Mouse (Mus musculus): ENCODE data around the gene Mog.
A peak's percentile ranks its signal among the peaks of the same experiment; 100 is the strongest.
"Not testable (repeated sequence)": the region's sequence is repeated elsewhere in the genome, so short reads cannot be mapped to it uniquely, and the experiment has no call there.

The Mog gene

GRCm38 (mm10) chr17:37044651-37045244 lies 21.6 kb upstream of the Mog start:
- no peak for DNase-seq

DNA sequence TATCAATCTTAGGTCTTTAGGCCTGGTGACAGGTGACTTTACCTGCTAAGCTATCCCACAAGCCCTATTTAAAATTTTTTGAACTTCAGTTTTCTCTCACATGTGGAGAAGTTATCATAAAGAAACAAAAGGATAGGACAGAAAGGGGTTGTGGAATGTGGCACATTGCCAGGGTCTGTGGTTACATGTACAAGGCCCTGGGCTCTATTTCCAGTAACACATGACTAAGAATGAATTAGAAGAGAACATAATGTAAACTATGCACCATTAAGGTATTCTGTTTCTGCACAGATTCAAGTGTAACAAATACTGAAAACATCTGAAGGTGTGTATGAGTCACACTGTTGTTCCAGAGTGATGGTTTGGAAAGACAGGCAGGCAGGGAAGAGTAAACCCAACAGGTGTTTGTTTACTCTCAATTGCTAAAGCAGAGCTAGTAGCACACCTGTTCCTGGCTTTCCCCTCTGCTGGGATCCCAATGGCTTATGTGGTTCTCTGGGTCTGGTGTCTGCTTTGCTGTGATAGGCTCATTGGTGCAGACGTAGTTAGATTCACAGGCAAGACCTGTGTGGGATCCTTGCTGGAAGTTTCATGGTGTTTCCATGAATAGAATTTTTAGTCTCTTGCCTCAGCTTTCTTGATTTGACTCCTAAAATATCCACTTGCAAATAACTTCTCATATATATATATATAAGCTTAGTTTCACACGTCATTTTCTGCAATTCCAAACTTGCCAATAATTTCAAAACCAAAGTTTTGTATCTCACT lies 16.1 kb upstream of the Mog start:
- no peak for DNase-seq

GRCm38 (mm10) chr17:37029162-37029561 lies 6.0 kb upstream of the Mog start:
- no peak for DNase-seq

DNA sequence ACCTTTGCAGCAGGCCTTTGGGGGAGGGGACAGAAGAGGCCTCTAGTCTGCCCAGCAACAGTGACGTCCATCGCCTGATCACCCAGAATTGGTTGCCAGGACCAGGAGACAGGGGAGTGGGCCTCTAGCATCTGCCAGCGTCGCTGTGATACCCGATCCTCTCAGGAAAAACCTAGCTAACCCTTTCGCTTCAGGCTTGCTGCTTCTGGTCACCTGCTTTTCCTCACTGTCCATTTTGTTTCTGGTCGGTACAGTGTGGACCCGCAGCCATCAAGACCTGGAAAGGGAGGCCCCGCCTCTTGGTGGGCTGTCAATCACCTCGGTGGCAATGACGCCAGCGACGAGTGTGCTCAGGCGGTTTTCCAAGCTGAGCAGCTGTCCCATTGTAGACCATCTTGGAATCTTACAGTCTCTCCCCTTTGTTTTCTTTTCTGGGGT lies 5.5 kb upstream of the Mog start:
- DNase-seq: peak; percentile 96

DNA sequence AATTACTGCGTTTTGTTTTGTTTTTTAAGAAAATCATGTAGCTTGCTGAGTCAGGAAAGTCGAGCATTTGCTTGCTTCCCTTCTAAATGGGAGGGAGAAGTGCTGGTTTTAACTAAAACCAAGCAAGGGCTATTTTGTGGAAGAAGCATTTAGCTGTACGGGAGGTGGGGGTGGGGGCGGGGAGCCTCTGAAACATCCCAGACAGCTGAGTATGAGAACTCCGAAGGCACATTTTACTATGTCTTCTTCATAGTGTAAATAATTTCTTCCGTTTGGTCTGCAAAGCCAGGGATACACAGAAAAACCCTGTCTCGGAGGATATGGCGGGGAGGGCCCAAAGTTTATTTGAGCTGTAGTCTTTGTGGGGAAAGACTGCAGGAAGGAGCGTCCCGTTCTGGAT lies 5.0 kb upstream of the Mog start:
- DNase-seq: no peak

GRCm38 (mm10) chr17:37027486-37027885 lies 4.3 kb upstream of the Mog start:
- no peak for DNase-seq

- DNase-seq: no peak
Observed at GRCm38 (mm10) chr17:37026425-37026824, 3.2 kb upstream of the Mog start.

DNA sequence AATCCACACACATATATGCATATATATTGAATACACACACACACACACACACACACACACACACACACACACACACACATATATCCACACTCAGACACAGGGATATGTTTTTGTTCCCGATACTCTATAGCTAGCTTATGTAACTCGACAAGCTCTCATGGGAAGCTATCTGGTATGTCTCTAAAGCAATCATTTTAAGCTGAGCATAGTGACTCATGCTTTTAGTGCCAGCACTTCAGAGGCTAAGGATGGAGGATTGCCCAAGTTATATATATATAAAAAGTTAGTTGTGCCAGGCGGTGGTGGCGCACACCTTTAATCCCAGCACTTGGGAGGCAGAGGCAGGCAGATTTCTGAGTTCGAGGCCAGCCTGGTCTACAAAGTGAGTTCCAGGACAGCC lies 4.0 kb downstream of the Mog start:
- DNase-seq: not testable (repeated sequence)

GRCm38 (mm10) chr17:37018328-37018727 lies 4.9 kb downstream of the Mog start:
- DNase-seq: no peak

GRCm38 (mm10) chr17:37016333-37016732 lies 6.9 kb downstream of the Mog start:
- no peak for DNase-seq

DNA sequence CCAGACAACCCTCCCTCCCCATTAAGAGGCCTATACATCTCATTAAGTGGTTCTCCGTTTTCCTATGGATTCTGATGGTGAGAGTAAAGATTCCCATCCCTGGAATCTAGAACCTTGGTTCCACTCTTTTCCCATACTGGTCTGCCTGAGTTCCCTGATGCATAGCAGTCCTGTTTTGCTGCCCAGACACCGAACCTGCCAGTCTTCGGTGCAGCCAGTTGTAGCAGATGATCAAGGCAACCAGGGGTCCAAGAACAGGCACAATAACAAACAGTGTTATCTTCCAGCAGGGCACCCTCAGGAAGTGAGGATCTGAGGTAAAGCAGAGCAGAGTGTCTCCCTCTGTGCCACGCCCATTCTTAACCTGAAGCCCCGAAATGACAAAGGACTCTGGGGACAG lies 11.1 kb downstream of the Mog start:
- DNase-seq: no peak

DNA sequence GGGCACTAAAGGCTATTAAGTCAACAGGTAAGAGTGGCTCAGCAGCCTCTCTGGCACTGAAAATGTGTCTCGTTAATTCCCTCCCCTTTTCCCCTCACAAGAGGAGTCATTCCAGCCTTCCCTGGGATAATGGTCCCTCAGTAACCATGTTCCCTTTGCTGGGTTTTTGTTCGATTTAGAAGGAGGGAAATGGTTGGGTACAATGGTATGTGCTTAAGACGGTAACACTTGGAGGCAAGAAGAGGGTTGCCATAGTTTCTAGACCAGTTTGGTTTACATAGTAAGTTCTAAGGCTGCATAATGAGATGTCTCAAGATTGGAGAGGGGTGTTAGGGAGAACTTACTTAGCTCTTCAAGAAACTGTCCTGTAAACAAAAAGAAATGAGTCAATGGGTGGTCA lies 11.5 kb downstream of the Mog start:
- no peak for DNase-seq

DNA sequence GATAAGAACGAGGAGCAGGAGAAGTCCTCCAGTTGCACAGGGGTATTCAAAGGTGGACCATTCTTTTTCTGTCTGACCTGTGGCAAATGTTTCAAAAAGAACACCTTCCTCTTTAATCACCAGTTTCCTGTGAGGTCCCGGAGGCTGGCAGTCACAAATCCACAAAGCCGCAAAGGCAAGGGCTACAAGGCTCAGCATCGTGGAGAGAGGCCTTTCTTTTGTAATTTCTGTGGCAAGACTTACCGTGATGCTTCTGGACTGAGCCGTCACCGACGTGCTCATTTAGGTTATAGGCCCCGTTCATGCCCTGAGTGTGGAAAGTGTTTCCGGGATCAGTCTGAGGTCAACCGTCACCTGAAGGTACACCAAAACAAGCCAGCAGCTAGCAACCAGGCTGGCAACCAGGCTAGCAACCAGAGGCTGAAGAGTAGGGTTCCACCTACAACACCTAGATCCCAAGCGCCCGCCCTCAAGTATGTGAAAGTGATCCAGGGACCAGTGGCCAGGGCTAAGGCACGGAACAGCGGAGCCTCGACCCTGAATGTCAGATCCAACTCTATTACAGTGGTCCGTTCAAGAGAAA lies 13.6 kb downstream of the Mog start:
- DNase-seq: no peak

- DNase-seq: no peak
Observed at GRCm38 (mm10) chr17:37008161-37008560, 15.0 kb downstream of the Mog start.

DNA sequence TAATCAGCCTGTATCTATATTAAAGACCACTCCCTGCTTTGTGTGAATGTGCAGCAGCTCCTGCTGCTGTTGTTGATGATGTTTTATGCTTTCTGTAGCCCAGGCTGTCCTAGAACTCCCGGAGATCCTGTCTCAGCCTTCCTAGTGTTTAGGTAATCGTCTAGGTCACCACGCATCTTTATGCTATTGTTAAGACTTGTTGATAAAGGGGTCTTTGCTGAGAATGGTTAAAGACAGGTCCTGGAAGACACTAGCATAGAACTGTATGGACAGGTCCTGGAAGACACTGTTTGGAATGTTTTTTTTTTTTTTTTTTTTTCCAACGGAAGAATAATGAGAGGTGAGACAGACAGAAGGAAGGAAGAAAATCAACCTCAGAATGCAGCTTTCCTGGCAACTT lies 19.8 kb downstream of the Mog start:
- DNase-seq: no peak

DNA sequence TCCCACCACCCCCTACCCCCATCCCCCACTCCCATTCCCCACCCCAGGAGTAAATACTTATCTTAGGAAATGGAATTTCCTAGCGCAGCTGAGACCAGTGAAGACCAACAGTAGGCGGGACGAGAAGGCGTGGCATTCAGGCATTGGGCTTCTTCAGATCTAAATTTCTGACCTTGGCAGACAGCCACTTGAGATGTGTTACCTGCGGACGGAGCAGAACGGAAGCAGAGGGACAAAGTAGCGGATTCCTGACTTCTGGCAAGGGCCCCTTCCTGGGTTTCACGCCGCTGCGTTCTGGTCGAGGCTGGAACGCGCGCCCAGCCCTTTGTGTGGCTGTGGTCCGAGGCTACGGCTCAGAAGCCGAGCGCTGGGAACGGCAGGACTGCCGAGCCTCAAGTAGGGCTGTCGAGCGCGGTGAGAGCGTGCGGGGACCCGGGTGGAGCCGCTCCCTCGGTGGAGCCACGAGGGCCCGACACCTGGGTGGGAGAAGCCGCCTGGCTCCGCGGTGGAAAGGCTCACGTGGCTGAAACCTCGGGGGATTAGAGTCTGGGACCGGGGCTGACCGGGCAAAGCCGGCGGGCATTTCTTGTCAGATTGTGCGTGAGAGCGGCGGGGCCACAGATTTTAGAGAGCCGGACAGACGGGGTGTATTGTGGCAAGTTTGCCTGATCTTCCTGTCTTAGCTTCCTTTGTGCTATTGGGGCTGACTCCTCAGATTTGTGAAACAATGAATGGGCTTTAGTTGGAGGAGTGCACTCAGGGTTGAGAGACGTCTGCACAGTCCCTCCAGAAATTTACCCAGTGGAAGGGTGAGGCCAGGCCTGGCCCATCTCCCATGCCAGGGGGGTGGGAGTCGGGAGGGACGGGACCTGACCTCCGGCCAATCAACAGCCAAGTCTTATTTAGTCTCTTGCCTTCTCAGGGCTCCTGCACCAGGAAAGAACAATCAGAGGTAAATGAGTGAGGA lies 20.6 kb downstream of the Mog start:
- DNase-seq: peak; percentile 41

GRCm38 (mm10) chr17:37000863-37001262 lies 22.3 kb downstream of the Mog start, which contains the start of gene Zfp57:
Zfp57 (plus strand) TSS chr17:37001163.
- DNase-seq: no peak

DNA sequence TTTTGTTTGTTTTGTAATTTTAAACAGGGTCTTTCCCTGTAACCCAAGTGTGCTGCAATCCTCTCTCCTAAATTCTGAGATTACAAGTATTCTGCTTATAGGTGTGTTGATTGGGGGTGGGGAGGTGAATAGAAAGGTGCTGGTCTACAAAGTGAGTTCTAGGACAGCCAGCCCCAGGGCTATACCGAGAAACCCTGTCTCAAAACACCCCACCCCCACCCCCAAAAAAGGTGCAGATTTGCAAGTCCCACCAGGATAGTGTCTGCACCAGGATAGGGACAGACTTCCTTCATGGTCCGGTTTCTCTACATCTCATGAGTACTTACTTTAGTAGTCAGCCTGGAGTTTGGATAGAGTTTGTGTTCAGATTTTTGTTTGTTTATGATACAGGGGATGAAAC lies 24.7 kb downstream of the Mog start:
- no peak for DNase-seq

DNA sequence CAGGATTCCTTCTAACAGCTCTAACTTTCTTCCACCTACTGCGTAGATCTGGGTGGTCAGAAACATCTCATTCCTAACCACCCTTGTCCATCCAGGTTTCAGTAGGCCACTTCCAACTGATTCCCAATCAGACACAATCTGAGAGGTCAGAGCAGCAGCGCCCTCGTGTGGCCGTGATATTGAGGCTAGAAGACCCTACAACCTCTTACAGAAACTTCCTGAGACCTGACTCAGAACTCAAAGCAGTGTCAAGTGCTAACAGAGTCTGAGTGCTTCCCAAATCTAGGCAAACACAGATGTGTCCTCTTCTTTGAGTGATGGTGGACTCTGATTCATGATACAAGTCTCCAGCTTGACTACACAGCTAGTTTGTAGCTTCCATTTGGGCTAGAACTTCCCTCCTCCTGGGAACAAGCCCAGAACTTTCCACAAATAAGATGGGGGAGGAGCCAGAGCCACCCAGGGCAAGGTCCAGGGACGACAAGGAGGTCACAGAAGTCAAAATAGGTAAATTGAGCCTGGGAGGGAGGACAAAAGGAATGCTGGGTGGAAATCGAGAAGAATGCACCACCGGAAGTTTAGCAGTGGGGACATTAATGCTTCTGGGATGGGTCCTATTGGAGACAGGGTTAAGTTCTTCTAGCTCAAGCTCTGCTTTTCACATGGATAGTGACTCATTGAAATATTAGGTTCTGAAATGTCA lies 26.0 kb downstream of the Mog start:
- DNase-seq: peak; percentile 52

- DNase-seq: no peak
Observed at GRCm38 (mm10) chr17:36995448-36995847, 27.8 kb downstream of the Mog start.

DNA sequence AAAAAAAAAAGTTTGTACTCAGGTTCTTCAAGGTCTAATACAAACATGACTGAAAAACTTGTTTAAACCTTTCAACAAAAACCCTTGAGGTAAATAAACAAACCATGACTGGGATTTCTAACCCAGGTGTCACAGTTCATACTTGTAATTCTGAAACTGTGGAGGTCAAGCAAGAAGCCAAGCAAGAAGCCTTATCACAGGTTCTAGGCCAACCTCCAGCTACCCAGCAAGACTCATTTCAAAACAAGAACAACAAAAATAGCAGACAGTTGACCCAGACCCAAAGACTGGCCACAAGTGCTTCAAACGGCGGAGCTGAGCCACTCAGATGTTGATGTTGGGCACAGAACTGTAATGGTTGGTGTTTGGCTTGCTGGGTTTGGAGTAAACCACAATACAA lies 28.7 kb downstream of the Mog start:
- no peak for DNase-seq

GRCm38 (mm10) chr17:36993770-36994325 lies 29.4 kb downstream of the Mog start:
- no peak for DNase-seq
